ENCODE assay signal across 9 mouse cellular contexts in the genomic region with DNA sequence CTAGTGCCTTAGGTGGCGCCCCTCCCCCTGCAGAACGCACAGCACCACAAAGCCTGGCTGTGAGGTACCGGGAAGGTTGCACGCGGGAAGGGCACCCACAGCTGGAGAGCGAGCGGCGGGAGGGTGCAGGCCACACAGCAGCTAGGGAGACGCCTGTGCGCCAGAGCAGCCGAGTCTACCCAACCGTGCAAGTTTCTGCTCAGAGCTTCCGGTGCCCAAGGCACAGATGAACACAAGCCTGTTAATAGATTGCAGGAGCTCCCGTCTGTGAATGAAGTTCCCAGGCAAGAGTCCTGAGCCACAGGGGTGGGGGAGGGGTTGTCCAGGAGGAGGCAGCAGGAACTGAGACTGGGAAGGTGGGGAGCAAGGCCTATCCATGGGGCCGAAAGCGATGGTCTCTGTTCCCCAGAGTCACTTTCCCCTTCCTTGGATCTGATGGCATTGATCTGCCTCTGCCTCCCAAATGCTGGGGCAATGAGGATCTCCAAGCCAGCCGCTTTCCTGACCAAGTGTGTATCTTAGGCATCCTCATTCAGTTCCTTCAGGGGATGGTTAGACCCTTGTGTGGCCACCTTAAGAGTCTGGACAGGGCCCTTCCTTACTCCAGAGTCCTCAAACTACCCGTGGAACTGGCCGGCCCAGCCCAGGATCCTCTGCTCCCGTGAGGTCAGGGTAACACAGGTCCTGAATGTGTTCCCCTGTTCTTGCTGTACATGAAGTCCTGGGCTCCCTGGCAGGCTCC. TPM values are rescaled to one million over a fixed set of nuclear protein-coding genes. Genes with fewer than 3 reads are reported as not detected.
DNase-seq lines count a peak whose midpoint lies in the region; ATAC-seq and TF ChIP-seq lines count a peak whose summit lies in the region.
"Had no signal": no experiment of that assay in that cellular context is flagged by ENCODE, and none has a peak within 500 bp of the region (broad histone marks: within the 10 kb centered on the region; RNA-seq: fewer than 3 reads in every experiment).

No protein-coding gene starts in this region.

- ATAC-seq in hindbrain, embryonic 12.5 days (ENCODE audit: low FRiP score) = peak; percentile 20
- ATAC-seq in liver, embryonic 13.5 days (ENCODE audit: low read depth) = no peak
- ATAC-seq in inflammation-experienced regulatory T-cells, adult 6 months = no peak

- H3K27ac ChIP-seq in spleen, adult 2 months (ENCODE audit: insufficient read depth, low read length) = peak overlapping the region; percentile 7; the same call in 1 of the 2 replicates
- peak overlapping the region; percentile 67 for H3K27ac ChIP-seq in hindbrain, embryonic 12.5 days
- no peak overlapping the region for H3K27ac ChIP-seq in liver, embryonic 13.5 days

- no peaks in the 10 kb centered on the region for H3K36me3 ChIP-seq in spleen, adult 2 months (ENCODE audit: control insufficient read depth, insufficient read depth, low read length)
- H3K36me3 ChIP-seq in hindbrain, embryonic 12.5 days = no peaks in the 10 kb centered on the region
- H3K36me3 ChIP-seq in liver, embryonic 13.5 days = no peaks in the 10 kb centered on the region

- peak overlapping the region; percentile 34 for H3K4me2 ChIP-seq in hindbrain, embryonic 12.5 days (replicated peaks)
- peak overlapping the region; percentile 23; the same call in 1 of the 2 replicates for H3K4me2 ChIP-seq in liver, embryonic 13.5 days

- H3K4me1 ChIP-seq in spleen, adult 2 months (ENCODE audit: control insufficient read depth, insufficient read depth, insufficient read length) = peaks cover 35% of the 10 kb centered on the region
- peaks cover 44% of the 10 kb centered on the region for H3K4me1 ChIP-seq in hindbrain, embryonic 12.5 days
- peaks cover 27% of the 10 kb centered on the region for H3K4me1 ChIP-seq in liver, embryonic 13.5 days (replicated peaks)

- peak overlapping the region; percentile 28; the same call in 1 of the 2 replicates for H3K4me3 ChIP-seq in spleen, adult 2 months (ENCODE audit: extremely low read depth, insufficient read depth, insufficient read length)
- no peak overlapping the region for H3K4me3 ChIP-seq in hindbrain, embryonic 12.5 days
- no peak overlapping the region for H3K4me3 ChIP-seq in liver, embryonic 13.5 days (replicated peaks)
- H3K4me3 ChIP-seq: myocyte had no signal

- no peaks in the 10 kb centered on the region for H3K27me3 ChIP-seq in spleen, adult 2 months (ENCODE audit: control insufficient read depth, insufficient read depth, low read length)
- H3K27me3 ChIP-seq in hindbrain, embryonic 12.5 days = 0 out of 2 replicates have a peak, but pooled peaks cover 5% of the 10 kb centered on the region
- peaks cover 11% of the 10 kb centered on the region; the same call in 1 of the 2 replicates for H3K27me3 ChIP-seq in liver, embryonic 13.5 days

- peak in 1 of 2 experiments; percentile 57 for DNase-seq in spleen, adult 2 months (ENCODE audit: low read depth in 1 of 2, low spot score in 2 of 2)
- no peak for DNase-seq in spleen, postnatal 4 days (ENCODE audit: low spot score in 2 of 2)
- DNase-seq in liver, embryonic 13.5 days = no peak
- peak; percentile 32 to 47 for DNase-seq in thymus, postnatal 10 days (ENCODE audit: low spot score in 2 of 2)
- no peak for DNase-seq in layer of hippocampus, postnatal 25 days (ENCODE audit: extremely low spot score in 1 of 2, low spot score in 1 of 2)
- no peak for DNase-seq in cerebellum, adult 9-11 months

- H3K9me3 ChIP-seq in hindbrain, embryonic 12.5 days (replicated peaks) = no peaks in the 10 kb centered on the region
- no peaks in the 10 kb centered on the region for H3K9me3 ChIP-seq in liver, embryonic 13.5 days (replicated peaks)

- H3K9ac ChIP-seq in hindbrain, embryonic 12.5 days = peak overlapping the region; percentile 43
- H3K9ac ChIP-seq in liver, embryonic 13.5 days = no peak overlapping the region

- TF ChIP-seq CTCF in spleen, adult 2 months (IDR thresholded peaks at IDR 0.05; ENCODE audit: extremely low read depth, insufficient read depth, insufficient read length, insufficient replicate concordance) = no peak

- 27% methylated on average over 20 of the region's 20 CpGs for WGBS in spleen, adult 2 months
- 7% methylated on average over 20 of the region's 20 CpGs for WGBS in hindbrain, embryonic 12.5 days
- 36% methylated on average over 20 of the region's 20 CpGs for WGBS in liver, embryonic 13.5 days (ENCODE audit: insufficient replicate concordance)

- TF ChIP-seq POLR2A in spleen, adult 2 months (IDR thresholded peaks at IDR 0.05; ENCODE audit: low read depth, low read length) = no peak

RNA-seq across cellular contexts. Expression of a gene that starts 11.7 kb away (rescaled TPM):
- polyA plus RNA-seq in spleen, adult 2 months (2012; rRNA removed) = 50.3 and 67.8 TPM in 2 replicates
- polyA plus RNA-seq in hindbrain, embryonic 12.5 days (2016; fragmentation: Nextera tagmentation; extraction: Ambion mirVana) = 3.3 and 3.5 TPM in 2 replicates
- 2.4 and 3.0 TPM in 2 replicates for polyA plus RNA-seq in liver, embryonic 13.5 days (2015; fragmentation: Nextera tagmentation; extraction: Ambion mirVana)
- total RNA-seq in layer of hippocampus, postnatal 25 days (2021) = 10 to 100 TPM; 15.4 to 16.3 TPM
- polyA plus RNA-seq in inflammation-experienced regulatory T-cells, adult 6 months (2017; shearing (Covaris generic)) = 10 to 100 TPM in 1 of 3 experiments, 1 to 10 TPM in 2; 5.1 to 23.3 (median 6.8) TPM

RNA-seq across cellular contexts. Expression of a gene that starts 16.6 kb away (rescaled TPM):
- polyA plus RNA-seq in spleen, adult 2 months (2012; rRNA removed) = 50.9 and 61.4 TPM in 2 replicates
- 2.5 and 2.8 TPM in 2 replicates for polyA plus RNA-seq in hindbrain, embryonic 12.5 days (2016; fragmentation: Nextera tagmentation; extraction: Ambion mirVana)
- polyA plus RNA-seq in liver, embryonic 13.5 days (2015; fragmentation: Nextera tagmentation; extraction: Ambion mirVana) = 0.48 and 0.56 TPM in 2 replicates
- 1 to 10 TPM; 1.5 to 2.1 TPM for total RNA-seq in layer of hippocampus, postnatal 25 days (2021)
- 1 to 10 TPM; 3.9 to 8.2 (median 7.1) TPM for polyA plus RNA-seq in inflammation-experienced regulatory T-cells, adult 6 months (2017; shearing (Covaris generic))

Comparison
In these comparisons a context has a peak if more than half of its experiments do, and no peak if none do; other contexts are left out.
1. DNase-seq: peak in thymus, postnatal 10 days (2 of 2); none in spleen, postnatal 4 days (0 of 2), liver, embryonic 13.5 days (single experiment), layer of hippocampus, postnatal 25 days (0 of 2) and cerebellum, adult 9-11 months (single experiment).